Mouse (Mus musculus): ENCODE results near the gene Fam129a. TPM values are rescaled to one million over a fixed set of nuclear protein-coding genes. Genes with fewer than 3 reads are reported as not detected.

Fam129a gene
- polyA plus RNA-seq (2021; fragmentation: Nextera tagmentation), result 0.61 and 1.2 TPM in 2 replicates
- long read RNA-seq, experiment 1, full-length matches to known transcripts, result 2 of 5 reads
- long read RNA-seq, experiment 1, partial matches to known transcripts, result 0 of 5 reads
- long read RNA-seq, experiment 1, other reads (novel, unspliced or antisense), result 3 of 5 reads
- long read RNA-seq, experiment 2, full-length matches to known transcripts, result 2 of 3 reads
- long read RNA-seq, experiment 2, partial matches to known transcripts, result 0 of 3 reads
- long read RNA-seq, experiment 2, other reads (novel, unspliced or antisense), result 1 of 3 reads

GRCm38 (mm10) chr1:151570981-151571837 lies at the start of gene Fam129a:
TSS of gene Fam129a (plus strand) at chr1:151571186.

GRCm38 (mm10) chr1:151754881-151755659 lies 184.1 kb downstream of the Fam129a start, which contains the start of gene Edem3:
TSS of gene Edem3 (plus strand) at chr1:151755371.

Other genes with a start within 250 kb of the Fam129a start
- gene Ivns1abp, start 226.7 kb upstream of the Fam129a start, polyA plus RNA-seq (2021; fragmentation: Nextera tagmentation), result 51.9 and 53.4 TPM in 2 replicates
- gene Swt1, start 142.7 kb upstream of the Fam129a start, polyA plus RNA-seq (2021; fragmentation: Nextera tagmentation), result 4.8 and 5.7 TPM in 2 replicates
- gene Trmt1l, start 142.6 kb upstream of the Fam129a start, polyA plus RNA-seq (2021; fragmentation: Nextera tagmentation), result 14.0 and 15.7 TPM in 2 replicates
- 18.4 and 20.4 TPM in 2 replicates for gene Rnf2, start 70.2 kb upstream of the Fam129a start, polyA plus RNA-seq (2021; fragmentation: Nextera tagmentation)
- gene Edem3, start 184.2 kb downstream of the Fam129a start, polyA plus RNA-seq (2021; fragmentation: Nextera tagmentation), result 3.4 and 4.4 TPM in 2 replicates